Mouse (Mus musculus) small intestine, adult 2 months (tissue): Measurements from ENCODE around the gene Htr5b. TPM values are rescaled to one million over a fixed set of nuclear protein-coding genes. Genes with fewer than 3 reads are reported as not detected.
A peak's percentile ranks its signal among the peaks of the same experiment; 100 is the strongest.

Source experiments
- H3K27ac ChIP-seq: fragments of 200-500 bp; 2 replicates; pipeline ENCODE4 v1.5.1; 2012; ENCODE audit warnings: low read depth, low read length, control low read depth, inconsistent platforms; ENCODE audit not compliant: insufficient read depth
- H3K27me3 ChIP-seq: fragments of 200-500 bp; 2 replicates; pipeline ENCODE4 v1.6.1; 2012; ENCODE audit warnings: mild to moderate bottlenecking, moderate library complexity, low read length, inconsistent platforms; ENCODE audit not compliant: control insufficient read depth, insufficient read depth
- H3K36me3 ChIP-seq: fragments of 200-500 bp; 2 replicates; pipeline ENCODE4 v1.6.1; 2012; ENCODE audit warnings: mild to moderate bottlenecking, low read length, control low read depth, inconsistent platforms; ENCODE audit not compliant: control insufficient read depth, insufficient read depth
- H3K4me1 ChIP-seq: fragments of 200-500 bp; 2 replicates; pipeline ENCODE4 v1.6.1; 2012; ENCODE audit warnings: low read length, inconsistent platforms, mixed read lengths; ENCODE audit not compliant: control insufficient read depth, insufficient read depth, insufficient read length
- H3K4me3 ChIP-seq: fragments of 200-500 bp; 2 replicates; pipeline ENCODE4 v1.5.1; 2012; ENCODE audit warnings: low read depth, mild to moderate bottlenecking, control low read depth, inconsistent platforms, low read length, moderate library complexity
- CTCF ChIP-seq: fragments of 200-500 bp; IDR thresholded peaks from 2 replicates; pipeline ENCODE4 v1.5.1; 2012; ENCODE audit warnings: low read depth, mild to moderate bottlenecking, control low read depth, inconsistent platforms, low read length, moderate library complexity, mixed read lengths; ENCODE audit not compliant: insufficient replicate concordance, insufficient read length; ENCODE audit errors: extremely low read depth
- POLR2A ChIP-seq: fragments of 200-500 bp; IDR thresholded peaks from 2 replicates; pipeline ENCODE4 v1.6.1; 2012; ENCODE audit warnings: low read depth, mild to moderate bottlenecking, control low read depth, inconsistent platforms, low read length, moderate library complexity
- WGBS: fragments of 180-500 bp; shearing (Covaris S2); methylation state at CpG from one replicate; pipeline ENCODE4 v1.1.7; 2018; 5-methylcytosine and 5-hydroxymethylcytosine counted together
- polyA plus RNA-seq: library from polyadenylated mRNA; depleted of rRNA; stranded (reverse); fragments of >200 nt; gene quantifications from 2 replicates; pipeline ENCODE4 v1.2.3, GENCODE M21; 2012; rRNA removed

The Htr5b gene
- polyA plus RNA-seq, result not detected in 2 replicates

DNA sequence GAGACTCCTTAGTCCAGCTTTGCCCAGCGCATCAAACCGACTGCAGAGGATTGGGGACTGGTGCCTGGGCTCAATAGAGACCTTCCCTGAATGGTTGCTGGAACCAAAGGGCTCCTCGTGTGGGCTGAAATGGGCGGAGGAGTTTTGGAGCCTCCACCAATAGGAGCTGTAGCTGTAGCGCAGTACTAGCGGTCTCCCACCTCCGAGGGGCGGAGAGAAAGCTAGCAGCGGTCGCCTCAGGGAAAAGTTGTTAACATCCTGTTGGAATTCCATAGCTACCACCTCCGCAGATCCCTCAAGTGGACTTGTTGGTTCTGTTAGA is at the start of gene Htr5b:
TSS of gene Htr5b (minus strand) at position 67 of the 322 bp plus-strand sequence.
- TF ChIP-seq CTCF (no peak), POLR2A (no peak)
- Histone ChIP-seq H3K36me3 (no peaks in the 10 kb centered on the region), H3K27ac (no peak within 1 kb of the TSS), H3K4me3 (no peak within 1 kb of the TSS), H3K4me1 (no peaks in the 10 kb centered on the region; the same call in 1 of the 2 replicates), H3K27me3 (peaks cover 17% of the 10 kb centered on the region)
- WGBS, result 5% methylated on average over 11 of the region's 11 CpGs

DNA sequence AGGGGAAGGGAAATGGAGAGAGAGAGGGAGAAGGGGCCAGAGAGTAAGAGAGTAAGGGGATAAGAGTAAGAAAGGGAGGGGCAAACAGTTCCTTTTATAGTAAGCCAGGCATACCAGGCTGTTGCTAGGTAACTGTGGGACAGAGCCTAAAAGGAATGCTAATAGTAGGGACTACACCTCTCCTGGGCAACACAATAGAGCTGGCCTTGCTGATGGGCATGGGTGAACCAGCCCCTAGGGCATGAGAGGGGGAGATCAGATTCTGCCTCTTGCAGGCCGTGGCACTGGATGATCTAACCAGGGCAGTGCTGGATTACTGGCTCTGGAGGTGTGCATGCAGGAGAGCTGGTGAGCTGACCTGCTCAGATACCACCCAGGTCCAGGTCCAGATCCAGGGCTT is 49.2 kb upstream of the Htr5b start:
- no peaks in the 10 kb centered on the region for H3K36me3 ChIP-seq
- peaks cover 5% of the 10 kb centered on the region for H3K4me1 ChIP-seq
- 35% methylated on average over 1 of the region's 1 CpGs for WGBS
- H3K27me3 ChIP-seq, result no peaks in the 10 kb centered on the region
- no peak for TF ChIP-seq CTCF
- no peak for TF ChIP-seq POLR2A
- no peak overlapping the region for H3K4me3 ChIP-seq
- no peak overlapping the region for H3K27ac ChIP-seq

DNA sequence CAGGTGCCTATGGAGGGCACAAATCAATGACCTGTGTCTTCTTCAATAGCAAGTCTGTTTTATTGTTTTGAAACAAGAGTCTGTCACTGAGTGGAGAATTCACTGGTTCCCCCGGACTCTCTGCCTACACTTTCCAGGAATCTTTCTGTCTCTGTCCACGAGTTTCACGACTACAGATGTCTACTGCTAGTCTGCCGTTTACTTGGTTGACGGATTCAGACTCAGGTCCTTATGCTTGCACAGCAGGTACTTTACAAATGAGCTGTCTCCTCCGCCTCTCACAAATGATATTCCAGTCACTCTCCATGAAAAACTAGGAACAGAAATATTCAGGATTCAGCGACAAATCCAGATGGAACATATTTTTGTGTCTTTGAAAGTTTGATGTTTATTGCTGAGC is 42.3 kb upstream of the Htr5b start:
- 84% methylated on average over 7 of the region's 7 CpGs for WGBS

DNA sequence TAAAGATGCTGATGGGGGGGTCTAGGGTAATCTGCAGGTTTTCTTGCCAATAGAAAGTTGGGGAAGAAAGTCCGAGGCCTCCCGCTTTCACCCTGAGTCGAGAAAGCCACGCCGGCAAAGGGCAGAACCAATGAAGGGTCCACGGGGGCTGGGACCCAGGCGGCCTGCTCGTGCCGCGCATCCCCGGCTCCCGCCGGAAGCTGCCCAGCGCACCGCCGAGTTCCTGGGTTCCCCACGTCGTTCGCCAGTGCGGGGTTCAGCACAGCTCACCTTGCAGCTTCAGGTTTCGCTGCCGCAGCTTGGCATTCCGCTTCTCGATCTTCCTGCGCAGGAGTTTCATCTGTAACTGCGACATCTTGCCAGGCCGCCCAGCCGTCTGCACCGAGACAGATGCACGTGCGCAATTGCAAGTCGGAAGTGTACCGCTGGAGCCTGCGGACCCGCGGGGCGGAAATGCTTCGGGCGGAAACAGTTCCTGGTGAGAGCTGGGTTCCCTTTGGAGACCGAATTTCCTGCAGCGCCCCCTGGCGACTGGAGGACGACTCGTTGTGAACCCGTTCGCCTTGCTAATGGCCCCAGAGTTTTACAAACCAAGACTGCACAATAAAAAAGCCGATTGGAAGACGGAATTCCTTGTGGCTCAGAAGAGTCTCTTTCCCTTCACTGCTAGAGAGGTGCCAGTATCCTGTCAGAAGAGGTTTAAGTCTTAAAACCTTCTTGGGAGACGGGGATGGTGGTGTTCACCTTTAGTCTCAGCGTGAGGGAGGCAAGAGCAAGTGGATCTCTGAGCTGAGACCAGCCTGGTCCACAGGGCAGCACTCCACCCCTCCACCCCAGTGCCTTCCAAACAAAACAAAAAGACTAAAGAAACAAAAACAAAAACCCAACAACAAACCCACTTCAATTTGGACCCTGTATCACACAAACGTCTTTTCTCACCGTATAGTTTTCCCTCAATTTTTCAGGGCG is 39.5 kb upstream of the Htr5b start, which contains the start of gene Ddx18:
TSS of gene Ddx18 (minus strand) at position 469 of the 969 bp plus-strand sequence.
- no peak within 1 kb of the TSS for H3K27ac ChIP-seq
- peak within 1 kb of the TSS; percentile 93 for H3K4me3 ChIP-seq
- no peaks in the 10 kb centered on the region for H3K27me3 ChIP-seq
- H3K36me3 ChIP-seq, result peaks cover 12% of the 10 kb centered on the region
- TF ChIP-seq CTCF (peak; percentile 88), POLR2A (no peak)
- 7% methylated on average over 53 of the region's 53 CpGs for WGBS
- H3K4me1 ChIP-seq, result peaks cover 2% of the 10 kb centered on the region; the same call in 1 of the 2 replicates

More for the DNA sequence above, 42.3 kb upstream of the Htr5b start:
- Histone ChIP-seq H3K36me3 (no peaks in the 10 kb centered on the region), H3K4me3 (no peak overlapping the region), H3K4me1 (peaks cover 2% of the 10 kb centered on the region; the same call in 1 of the 2 replicates), H3K27me3 (no peaks in the 10 kb centered on the region), H3K27ac (no peak overlapping the region)
- no peak for TF ChIP-seq POLR2A
- no peak for TF ChIP-seq CTCF

DNA sequence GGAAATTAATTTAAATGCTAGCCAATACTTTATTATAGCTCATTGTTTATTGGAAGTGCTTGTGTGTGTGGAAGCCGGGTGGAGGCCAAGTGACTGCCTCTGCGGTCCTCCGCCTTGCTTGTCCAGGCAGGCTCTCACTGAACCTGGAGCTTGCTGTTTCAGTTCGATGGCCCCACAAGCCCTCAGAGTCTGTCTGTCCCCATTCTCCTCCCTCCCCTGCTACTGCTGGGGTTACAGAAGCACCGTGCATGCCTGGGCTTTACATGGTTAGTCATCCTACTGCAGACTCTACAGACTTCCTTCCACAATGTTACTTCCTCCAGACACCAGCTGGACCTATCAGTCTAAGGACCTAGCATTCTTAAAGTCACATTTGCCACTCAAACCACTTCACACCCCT is 29.6 kb upstream of the Htr5b start:
- H3K27me3 ChIP-seq, result no peaks in the 10 kb centered on the region
- no peaks in the 10 kb centered on the region for H3K4me1 ChIP-seq
- no peak overlapping the region for H3K27ac ChIP-seq
- peaks cover 72% of the 10 kb centered on the region for H3K36me3 ChIP-seq
- WGBS, result 90% methylated on average over 5 of the region's 5 CpGs
- TF ChIP-seq CTCF, result no peak
- TF ChIP-seq POLR2A, result no peak
- no peak overlapping the region for H3K4me3 ChIP-seq

DNA sequence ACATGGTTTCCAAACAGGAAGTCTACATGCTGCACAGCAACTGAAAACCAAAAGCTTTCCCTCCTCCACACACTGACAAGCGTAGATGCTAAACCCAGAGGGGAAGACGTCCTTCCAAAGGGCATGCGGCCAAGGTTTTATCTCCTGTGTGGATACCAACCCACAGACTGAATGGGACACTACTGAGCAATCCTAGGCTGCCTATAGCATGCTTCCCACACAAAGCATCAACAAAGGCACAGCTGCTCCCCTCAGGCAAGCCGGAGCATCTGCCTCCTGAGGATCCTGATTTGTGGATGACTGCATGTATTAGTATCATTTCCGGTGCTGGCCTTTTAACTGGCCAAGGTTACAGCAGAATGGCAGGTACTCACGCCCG is 23.2 kb upstream of the Htr5b start:
- H3K27ac ChIP-seq, result no peak overlapping the region
- H3K4me3 ChIP-seq, result no peak overlapping the region
- no peak for TF ChIP-seq CTCF
- no peak for TF ChIP-seq POLR2A
- WGBS, result 84% methylated on average over 7 of the region's 7 CpGs
- no peaks in the 10 kb centered on the region for H3K4me1 ChIP-seq
- H3K36me3 ChIP-seq, result peaks cover 27% of the 10 kb centered on the region
- no peaks in the 10 kb centered on the region for H3K27me3 ChIP-seq

DNA sequence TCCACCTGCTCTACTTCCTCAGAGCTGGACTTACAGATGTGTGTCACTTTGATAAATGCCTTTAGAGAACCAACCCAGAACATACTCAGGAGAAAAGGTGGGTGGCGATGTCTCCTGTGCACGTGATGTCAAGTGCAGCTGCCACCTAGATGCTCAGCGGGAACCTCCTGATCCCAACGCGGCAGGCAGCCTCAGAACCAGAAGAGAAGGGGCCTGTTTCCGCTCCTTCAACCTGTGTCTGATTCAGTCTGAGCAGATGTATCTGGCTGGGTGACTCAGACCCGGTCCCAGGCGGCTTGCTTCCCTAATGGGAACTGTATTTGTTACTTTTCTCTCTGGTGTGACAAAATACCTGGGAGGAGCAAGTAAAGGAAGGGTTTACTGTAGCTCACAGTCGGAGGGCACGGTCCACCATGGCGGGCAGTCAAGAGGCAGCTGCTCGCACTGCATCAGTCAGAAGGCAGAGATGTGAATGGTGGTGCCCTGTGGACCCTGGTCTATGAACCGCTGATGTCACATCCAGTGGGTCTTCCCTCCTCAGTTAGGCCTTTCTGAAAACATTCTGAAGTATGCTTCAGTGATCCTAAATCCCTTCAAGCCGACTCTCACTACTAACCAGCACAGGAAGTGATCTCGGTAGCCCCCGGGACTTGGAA is 22.7 kb upstream of the Htr5b start:
- WGBS, result 85% methylated on average over 16 of the region's 16 CpGs
- H3K4me1 ChIP-seq, result no peaks in the 10 kb centered on the region
- no peak for TF ChIP-seq POLR2A
- no peak for TF ChIP-seq CTCF
- H3K27ac ChIP-seq, result no peak overlapping the region
- H3K36me3 ChIP-seq, result peaks cover 23% of the 10 kb centered on the region
- no peak overlapping the region for H3K4me3 ChIP-seq
- no peaks in the 10 kb centered on the region for H3K27me3 ChIP-seq
